Mouse (Mus musculus) neural tube, embryonic 10.5 days (tissue): ENCODE measurements around the gene Crybb3.
"Not testable (repeated sequence)": the region's sequence is repeated elsewhere in the genome, so short reads cannot be mapped to it uniquely, and the experiment has no call there.

ENCODE experiments used
- DNase-seq: peaks from one replicate; pipeline ENCODE4 v3.0.0-alpha.2; 2017; ENCODE audit warnings: low spot score; ENCODE audit errors: extremely low spot score

The Crybb3 gene

GRCm38 (mm10) chr5:113081439-113081838, at the start of gene Crybb3:
Gene Crybb3, minus strand, starts transcription at chr5:113081584.
- DNase-seq, result no peak

DNA sequence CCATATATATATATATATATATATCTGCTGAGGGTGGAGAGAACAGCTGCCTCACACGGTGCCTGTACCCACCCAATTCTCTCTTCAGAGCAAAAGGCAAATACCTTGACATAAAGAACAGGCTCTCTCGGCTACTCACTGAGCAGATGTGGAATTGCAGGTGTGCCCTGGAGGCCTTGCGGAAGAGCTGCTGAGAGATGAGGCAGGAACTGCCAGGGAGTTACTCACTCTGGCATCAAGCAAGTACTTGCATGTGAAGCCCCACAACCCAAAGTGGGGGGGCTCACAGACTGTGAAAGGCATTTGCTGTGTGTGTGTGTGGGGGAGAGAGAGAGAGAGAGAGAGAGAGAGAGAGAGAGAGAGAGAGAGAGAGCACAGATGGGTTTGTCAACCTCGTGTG, 47.0 kb upstream of the Crybb3 start:
- no peak for DNase-seq

GRCm38 (mm10) chr5:113126476-113126875, 45.1 kb upstream of the Crybb3 start:
- DNase-seq, result no peak

GRCm38 (mm10) chr5:113123693-113124092, 42.3 kb upstream of the Crybb3 start:
- no peak for DNase-seq

DNA sequence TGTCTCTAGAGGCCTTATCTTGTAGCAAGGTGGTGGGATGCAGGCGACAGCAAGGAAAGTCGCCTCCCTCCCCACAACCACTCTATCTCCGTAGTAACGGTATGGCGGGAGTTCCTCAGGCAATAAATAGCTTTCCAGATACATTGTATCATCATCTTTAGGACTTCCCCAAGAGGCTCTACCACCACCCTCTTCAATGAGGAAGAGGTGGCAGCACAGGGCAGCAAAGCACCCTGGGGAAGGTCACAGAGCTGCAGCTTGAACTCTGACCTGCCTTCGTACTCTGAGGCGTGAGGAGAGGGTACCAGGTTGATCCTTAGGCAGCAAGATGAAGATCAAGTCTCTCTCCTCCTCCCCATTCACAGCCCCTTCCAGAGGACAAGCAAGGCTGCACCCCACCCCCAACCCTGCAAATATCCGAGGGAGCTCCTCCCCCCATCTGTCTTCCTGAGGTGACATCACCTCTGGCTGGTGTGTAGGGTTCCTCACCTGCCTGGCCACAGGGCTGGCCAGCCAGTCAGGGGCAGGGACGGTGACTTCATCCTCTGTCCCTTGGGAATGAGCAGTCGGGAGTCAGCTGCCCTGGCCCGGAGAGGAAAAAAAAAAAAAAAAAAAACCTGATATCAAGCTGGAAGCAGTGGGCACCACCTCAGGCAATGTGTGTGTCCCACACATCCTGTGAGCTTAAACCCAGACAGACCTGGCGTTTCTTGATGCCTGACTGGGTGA, 41.1 kb upstream of the Crybb3 start:
- no peak for DNase-seq

GRCm38 (mm10) chr5:113121591-113121875, 40.1 kb upstream of the Crybb3 start:
- DNase-seq, result no peak

DNA sequence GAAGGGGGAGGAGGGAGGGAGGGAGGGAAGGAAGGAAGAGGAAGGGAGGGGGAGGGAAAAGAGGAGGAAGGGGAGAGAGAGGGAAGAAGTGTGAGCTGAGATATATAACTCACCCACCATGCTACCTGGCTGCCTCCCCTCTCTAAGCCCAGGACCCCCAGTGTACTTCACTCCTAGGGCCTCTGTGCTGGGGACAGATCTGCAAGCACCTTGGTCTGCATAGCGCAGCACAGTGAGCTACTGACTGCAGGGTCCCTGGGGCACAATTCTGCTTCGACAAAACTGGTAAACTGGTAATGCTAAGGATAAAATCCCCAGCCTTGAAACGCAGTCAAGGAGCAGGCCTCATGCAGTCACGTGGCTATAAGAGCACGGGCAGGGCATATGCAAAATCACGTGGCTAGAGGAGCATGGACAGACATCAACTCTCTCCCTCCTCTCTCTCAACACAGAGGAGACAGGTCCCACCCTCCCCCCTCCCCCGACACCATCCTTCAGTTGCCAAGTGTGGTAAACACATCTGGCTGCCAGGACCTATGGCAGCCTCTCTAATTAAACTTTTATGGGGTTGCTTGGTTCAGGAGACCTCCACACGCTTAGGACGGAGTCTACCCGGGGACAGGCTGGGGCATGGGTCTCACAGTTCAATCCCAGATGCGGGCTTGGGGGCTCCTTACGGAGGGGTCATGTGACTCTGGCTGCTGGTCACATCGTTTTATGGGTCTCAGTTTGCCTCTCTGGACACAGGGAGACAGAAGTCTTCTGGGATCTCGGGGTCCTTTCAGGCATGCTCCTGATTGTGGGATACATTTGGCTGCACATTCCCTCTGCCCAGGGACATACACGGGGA, 39.6 kb upstream of the Crybb3 start:
- no peak for DNase-seq

DNA sequence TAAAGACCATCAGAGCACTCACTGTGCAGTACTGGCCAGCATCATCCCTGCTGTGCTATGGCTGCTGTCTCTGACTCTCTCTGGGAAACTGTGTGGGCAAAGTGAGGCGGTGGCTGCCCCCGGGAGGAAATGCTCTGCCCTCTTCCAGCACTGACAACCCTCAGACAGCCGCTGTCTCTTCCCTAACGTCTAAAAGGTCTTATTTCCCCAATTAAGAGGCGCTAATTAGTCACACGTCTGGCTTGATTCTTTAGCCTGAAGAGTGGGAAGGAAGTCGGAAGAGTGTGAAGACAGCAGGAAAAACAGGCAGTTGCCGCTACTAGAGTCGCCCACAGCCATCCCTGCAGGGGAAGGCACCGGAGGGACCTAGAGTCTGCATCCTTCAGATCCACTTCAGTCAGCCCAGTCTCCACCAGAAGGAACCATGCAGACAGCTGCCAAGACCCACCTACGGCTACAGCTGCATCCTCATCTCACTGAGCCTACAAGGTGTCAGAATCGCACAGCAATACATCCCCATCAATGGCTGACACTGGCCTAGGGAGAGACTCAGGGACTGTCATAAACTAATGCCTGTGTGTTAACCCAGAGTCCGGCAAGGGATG, 38.6 kb upstream of the Crybb3 start:
- no peak for DNase-seq

- no peak for DNase-seq
Observed at GRCm38 (mm10) chr5:113119291-113119690, 37.9 kb upstream of the Crybb3 start.

DNA sequence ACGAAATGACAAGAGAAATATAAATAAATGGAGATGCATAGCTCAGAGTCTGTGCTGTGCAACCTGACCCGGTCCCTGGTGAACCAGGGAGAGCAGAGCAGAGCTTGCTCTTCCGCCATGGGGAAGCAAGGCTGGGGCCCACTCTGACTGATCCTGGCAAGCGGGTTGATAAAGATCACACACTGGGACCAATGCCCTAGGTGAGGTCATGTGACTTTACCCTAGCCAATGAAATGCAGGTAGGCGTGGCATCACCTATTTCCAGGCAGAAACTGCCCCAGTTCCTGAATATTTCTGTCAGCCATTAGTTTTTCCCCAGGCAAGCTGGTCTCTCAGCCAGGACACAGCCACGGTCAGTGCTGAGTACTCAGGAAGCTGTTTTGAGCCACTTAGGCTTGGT, 37.3 kb upstream of the Crybb3 start:
- no peak for DNase-seq

GRCm38 (mm10) chr5:113117361-113117760, 36.0 kb upstream of the Crybb3 start:
- DNase-seq, result no peak

DNA sequence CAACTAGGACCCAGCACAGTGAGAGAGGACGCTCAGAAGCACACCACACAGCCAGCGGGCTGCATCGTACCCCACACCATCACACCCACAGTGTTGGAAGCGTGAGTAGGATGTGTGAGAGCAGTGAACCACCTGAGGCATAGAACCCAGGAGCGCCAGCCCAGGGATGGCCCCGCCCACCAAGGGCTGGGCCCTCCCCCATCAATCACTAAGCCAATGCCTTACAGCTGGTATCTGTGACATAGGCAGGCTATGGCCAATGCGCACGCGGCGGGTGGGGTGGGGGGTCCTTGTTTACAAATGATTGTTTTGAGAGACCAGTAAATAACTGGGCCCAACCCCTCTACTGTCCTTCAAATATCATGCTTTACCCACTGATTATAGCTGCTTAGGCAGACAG, 34.5 kb upstream of the Crybb3 start:
- DNase-seq, result no peak

GRCm38 (mm10) chr5:113114264-113115225, 33.2 kb upstream of the Crybb3 start:
- no peak for DNase-seq

GRCm38 (mm10) chr5:113113120-113113519, 31.7 kb upstream of the Crybb3 start:
- DNase-seq, result no peak

- DNase-seq, result no peak
Observed at GRCm38 (mm10) chr5:113111336-113111735, 30.0 kb upstream of the Crybb3 start.

GRCm38 (mm10) chr5:113110929-113111328, 29.5 kb upstream of the Crybb3 start:
- DNase-seq, result no peak

- DNase-seq, result not testable (repeated sequence)
Observed at GRCm38 (mm10) chr5:113109651-113110050, 28.3 kb upstream of the Crybb3 start.

GRCm38 (mm10) chr5:113108165-113108764, 26.9 kb upstream of the Crybb3 start:
- no peak for DNase-seq

- no peak for DNase-seq
Observed at GRCm38 (mm10) chr5:113107709-113108108, 26.3 kb upstream of the Crybb3 start.

- DNase-seq, result no peak
Observed at GRCm38 (mm10) chr5:113106594-113106993, 25.2 kb upstream of the Crybb3 start.

GRCm38 (mm10) chr5:113105481-113105880, 24.1 kb upstream of the Crybb3 start:
- no peak for DNase-seq
